Mouse (Mus musculus): Measurements from ENCODE around the gene Ttc12.

Gene Ttc12

GRCm38 (mm10) chr9:49488912-49489895 is 3.2 kb upstream of the Ttc12 start:
- DNase-seq (ENCODE audit: low spot score): peak; percentile 62

GRCm38 (mm10) chr9:49488258-49488657 is 2.2 kb upstream of the Ttc12 start:
- DNase-seq (ENCODE audit: low spot score): no peak

- DNase-seq (ENCODE audit: low spot score): no peak
These were observed 1.6 kb upstream of the Ttc12 start for GRCm38 (mm10) chr9:49487657-49487943.

GRCm38 (mm10) chr9:49486805-49487656 is 1.0 kb upstream of the Ttc12 start:
- DNase-seq (ENCODE audit: low spot score): no peak

GRCm38 (mm10) chr9:49485250-49485891 is 654 bp downstream of the Ttc12 start:
- no peak for DNase-seq (ENCODE audit: low spot score)

GRCm38 (mm10) chr9:49483316-49483715 is 2.7 kb downstream of the Ttc12 start:
- no peak for DNase-seq (ENCODE audit: low spot score)

GRCm38 (mm10) chr9:49472126-49472525 is 13.9 kb downstream of the Ttc12 start:
- no peak for DNase-seq (ENCODE audit: low spot score)

GRCm38 (mm10) chr9:49470946-49471345 is 15.1 kb downstream of the Ttc12 start:
- no peak for DNase-seq (ENCODE audit: low spot score)

GRCm38 (mm10) chr9:49470006-49470405 is 16.0 kb downstream of the Ttc12 start:
- no peak for DNase-seq (ENCODE audit: low spot score)

- DNase-seq (ENCODE audit: low spot score): no peak
These were observed 29.9 kb downstream of the Ttc12 start for GRCm38 (mm10) chr9:49456136-49456535.

GRCm38 (mm10) chr9:49452396-49452795 is 33.6 kb downstream of the Ttc12 start:
- DNase-seq (ENCODE audit: low spot score): no peak

GRCm38 (mm10) chr9:49450491-49450890 is 35.5 kb downstream of the Ttc12 start:
- DNase-seq (ENCODE audit: low spot score): no peak

- DNase-seq (ENCODE audit: low spot score): no peak
These were observed 43.4 kb downstream of the Ttc12 start for GRCm38 (mm10) chr9:49442621-49443020.

GRCm38 (mm10) chr9:49427478-49427877 is 58.5 kb downstream of the Ttc12 start:
- DNase-seq (ENCODE audit: low spot score): no peak

GRCm38 (mm10) chr9:49426921-49427320 is 59.1 kb downstream of the Ttc12 start, which contains the start of gene Ankk1:
Ankk1 (minus strand) TSS chr9:49427021.
- DNase-seq (ENCODE audit: low spot score): no peak

- no peak for DNase-seq (ENCODE audit: low spot score)
These were observed 60.4 kb downstream of the Ttc12 start for GRCm38 (mm10) chr9:49425585-49425984.

- no peak for DNase-seq (ENCODE audit: low spot score)
These were observed 62.2 kb downstream of the Ttc12 start for GRCm38 (mm10) chr9:49423866-49424265.

- no peak for DNase-seq (ENCODE audit: low spot score)
These were observed 75.4 kb downstream of the Ttc12 start for GRCm38 (mm10) chr9:49410621-49411020.

GRCm38 (mm10) chr9:49407028-49407427 is 79.0 kb downstream of the Ttc12 start:
- no peak for DNase-seq (ENCODE audit: low spot score)

- DNase-seq (ENCODE audit: low spot score): no peak
These were observed 82.3 kb downstream of the Ttc12 start for GRCm38 (mm10) chr9:49403711-49404110.

- no peak for DNase-seq (ENCODE audit: low spot score)
These were observed 90.0 kb downstream of the Ttc12 start for GRCm38 (mm10) chr9:49396006-49396405.

- no peak for DNase-seq (ENCODE audit: low spot score)
These were observed 93.8 kb downstream of the Ttc12 start for GRCm38 (mm10) chr9:49392242-49392641.
